Mouse (Mus musculus): ENCODE measurements around the gene Cd38. TPM values are rescaled to one million over a fixed set of nuclear protein-coding genes. Genes with fewer than 3 reads are reported as not detected.
A peak's percentile ranks its signal among the peaks of the same experiment; 100 is the strongest.

Cd38 gene
- total RNA-seq, 4 experiments from 2014 or later, result 4.5 to 5.9 (median 5.2) TPM

DNA sequence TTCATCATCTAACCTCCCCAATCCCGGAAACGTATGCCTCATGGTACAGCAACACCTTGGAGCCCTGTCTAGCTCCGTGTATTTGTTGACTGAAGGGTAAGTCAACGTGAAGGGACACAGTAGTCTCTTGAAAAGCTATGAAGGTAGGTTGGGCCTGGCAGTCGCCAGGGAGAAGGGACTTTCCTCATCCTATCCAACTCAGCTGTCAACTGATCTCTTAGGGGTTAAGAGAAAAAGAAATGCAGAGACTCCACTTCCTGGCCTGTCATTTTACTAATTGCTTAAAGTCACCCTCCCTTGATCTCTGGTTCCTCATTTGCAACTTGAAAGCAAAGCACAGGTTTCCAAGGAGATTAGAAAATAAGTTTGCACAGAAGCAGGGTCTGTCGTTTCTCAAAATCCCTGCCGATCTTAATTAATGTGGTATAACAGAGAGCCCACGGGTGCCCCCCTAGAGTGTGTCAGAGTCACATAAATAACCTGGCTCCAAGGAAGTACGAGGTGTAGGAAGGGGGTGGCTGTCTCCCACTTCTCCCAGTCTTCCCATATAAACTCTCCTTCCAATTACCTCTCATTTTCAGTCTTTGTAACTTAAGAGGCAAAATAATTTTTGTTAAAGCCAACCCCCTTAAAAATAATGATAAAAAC is 79.1 kb downstream of the Cd38 start:
- no peak for DNase-seq (ENCODE audit: low spot score in 2 of 2)

DNA sequence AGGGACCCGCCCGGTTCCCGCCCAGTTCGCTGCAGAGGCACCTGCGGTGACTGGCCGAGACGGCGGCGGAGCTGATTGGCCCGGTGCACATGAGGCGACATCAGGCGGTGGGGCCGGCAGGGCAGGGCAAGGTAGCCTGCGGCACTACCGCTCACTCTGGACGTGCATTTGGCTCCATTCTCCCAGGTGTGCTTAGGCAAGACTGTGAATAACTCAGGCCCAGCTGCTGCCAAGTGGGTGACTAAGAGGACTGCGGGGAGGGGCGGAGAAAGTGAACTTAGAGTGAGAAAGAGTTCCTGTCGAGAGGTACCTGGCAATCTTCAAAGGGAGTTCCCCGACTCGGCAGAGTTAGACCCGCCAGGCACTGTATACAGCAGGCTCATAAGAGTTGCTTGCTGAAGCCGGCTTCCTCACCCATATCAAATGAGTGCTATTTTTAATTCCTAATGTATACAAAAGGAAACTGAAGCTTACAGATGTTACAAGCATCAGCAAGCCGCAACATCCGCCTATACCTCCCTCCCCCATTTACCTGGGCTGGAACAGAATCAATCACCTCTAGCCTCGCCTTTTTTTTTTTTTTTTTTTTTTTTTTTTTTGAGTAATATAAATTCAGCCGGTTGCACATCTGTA is 79.9 kb downstream of the Cd38 start:
- peak in 1 of 2 experiments; percentile 5 for DNase-seq (ENCODE audit: low spot score in 2 of 2)

DNA sequence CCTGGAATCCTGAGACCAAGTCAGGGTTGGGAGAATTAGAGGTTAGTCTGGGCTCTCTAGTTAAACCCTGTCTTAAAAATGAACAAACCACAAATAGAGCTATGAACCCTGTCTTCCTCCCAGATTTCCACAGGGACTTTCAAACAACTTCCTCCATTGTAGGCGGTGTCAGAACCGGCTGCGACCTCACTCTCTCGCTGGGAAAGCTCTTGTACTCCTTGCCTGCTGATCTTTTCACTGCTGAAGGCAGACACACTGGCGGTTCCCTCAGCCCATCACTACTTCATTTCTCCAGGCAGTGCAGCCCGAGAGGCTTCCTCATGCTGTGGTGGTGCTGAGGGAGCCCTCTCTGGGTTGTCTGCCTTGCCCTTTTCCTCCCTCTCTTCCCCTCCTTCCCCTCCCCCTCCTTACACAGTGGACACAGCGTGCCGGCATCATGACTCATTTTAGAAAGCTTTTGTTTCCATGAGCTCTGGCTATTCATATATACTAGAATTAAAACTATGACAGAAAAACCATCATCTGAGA is 80.5 kb downstream of the Cd38 start:
- DNase-seq (ENCODE audit: low spot score in 2 of 2), result no peak

DNA sequence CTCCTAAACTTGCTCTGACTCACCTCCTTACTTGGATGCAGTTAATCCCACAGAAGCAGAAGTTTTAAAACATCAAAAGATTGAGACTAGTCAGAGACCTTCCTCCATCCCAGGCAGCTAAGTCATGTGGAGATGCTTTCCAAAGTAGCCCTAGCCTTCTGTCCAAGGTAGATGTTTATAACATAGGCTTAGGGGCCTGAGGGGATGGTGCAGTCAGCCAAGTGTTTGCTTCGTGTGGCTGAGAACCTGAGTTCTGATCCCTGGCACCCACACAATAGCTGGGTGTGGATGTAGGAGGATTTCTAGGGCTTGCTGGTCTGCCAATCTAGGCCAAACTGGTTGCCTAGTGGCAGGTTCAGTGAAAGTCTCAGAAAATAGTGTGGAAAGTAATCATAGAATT is 84.9 kb downstream of the Cd38 start:
- DNase-seq (ENCODE audit: low spot score in 2 of 2), result no peak

DNA sequence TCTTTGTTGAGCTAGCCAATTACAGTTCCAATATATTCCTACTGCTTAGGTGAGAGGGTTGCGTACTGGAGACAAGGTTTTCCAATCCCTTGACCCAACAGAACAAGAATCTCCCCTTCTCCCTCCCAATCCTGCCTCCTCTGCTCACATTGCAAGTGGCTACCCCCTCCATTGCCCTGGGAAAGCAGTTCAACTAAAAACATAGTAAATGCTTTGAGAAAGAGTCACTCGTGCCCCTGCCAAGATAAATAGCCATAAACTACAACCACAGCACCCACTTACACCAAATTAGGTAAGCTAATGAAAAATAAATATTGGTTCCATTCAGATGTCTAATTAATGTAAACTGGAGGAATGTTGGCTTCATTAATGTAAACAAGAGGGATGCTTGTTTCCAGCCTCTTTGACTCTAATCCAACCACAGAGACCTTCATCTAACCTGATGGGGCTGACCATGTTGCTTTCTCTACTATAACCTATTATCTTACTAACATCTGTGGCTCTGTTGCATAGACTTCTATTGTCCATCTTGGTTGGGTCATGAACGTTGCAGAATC is 91.6 kb downstream of the Cd38 start:
- DNase-seq (ENCODE audit: low spot score in 2 of 2), result no peak

DNA sequence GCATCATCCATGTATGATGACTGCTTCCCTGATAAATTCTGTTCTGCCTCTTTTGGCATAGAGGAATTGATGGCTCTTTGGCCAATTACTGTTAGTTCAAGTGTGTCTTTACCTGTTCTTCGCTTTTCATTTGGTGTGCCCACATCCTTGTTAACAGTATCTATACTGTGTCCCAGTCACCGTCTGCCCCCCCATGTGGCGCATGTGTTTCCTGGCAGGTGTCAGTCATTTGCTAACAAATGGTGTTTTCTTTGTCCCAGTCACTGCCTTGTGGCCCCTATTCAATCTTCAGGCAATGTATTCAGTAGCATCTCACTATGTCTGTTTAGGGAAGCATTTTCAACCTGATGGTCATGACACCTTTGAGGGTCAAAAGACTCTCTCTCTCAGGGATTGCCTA is 92.7 kb downstream of the Cd38 start:
- DNase-seq (ENCODE audit: low spot score in 2 of 2), result no peak

Other genes with a start within 250 kb of the Cd38 start
- 10 to 100 TPM; 19.5 to 26.2 (median 21.2) TPM for gene Cc2d2a, start 206.2 kb upstream of the Cd38 start, total RNA-seq (2022)
- gene Bst1, start 49.7 kb upstream of the Cd38 start, total RNA-seq (2022), result under 1 TPM in 1 of 4 experiments, not detected in 3; 0.37 TPM
- gene Fbxl5, start 46.9 kb upstream of the Cd38 start, total RNA-seq (2022), result 100 to 1,000 TPM in 1 of 4 experiments, 10 to 100 TPM in 3; 80.2 to 102 (median 94.4) TPM
- 10 to 100 TPM in 2 of 4 experiments, 1 to 10 TPM in 2; 5.9 to 10.6 (median 9.9) TPM for gene Gm7879, start 44.6 kb downstream of the Cd38 start, total RNA-seq (2022)
- gene Fgfbp1, start 113.2 kb downstream of the Cd38 start, total RNA-seq (2022), result 1 to 10 TPM in 1 of 4 experiments, under 1 TPM in 2, not detected in 1; 0.76 to 1.3 (median 0.87) TPM
- gene Prom1, start 233.5 kb downstream of the Cd38 start, total RNA-seq (2022), result 10 to 100 TPM; 12.8 to 18.8 (median 15.4) TPM

All from layer of hippocampus, adult 8-10 months (tissue).